Mouse (Mus musculus) C2C12 (cell line): ENCODE data around the gene Adcyap1r1. TPM values are rescaled to one million over a fixed set of nuclear protein-coding genes. Genes with fewer than 3 reads are reported as not detected.

Experiments used
- H3K27me3 ChIP-seq: one replicate; pipeline ENCODE4 v1.6.1; 2011; ENCODE audit not compliant: control insufficient read depth, insufficient read depth, insufficient read length
- H3K36me3 ChIP-seq: one replicate; pipeline ENCODE4 v1.6.1; 2011; ENCODE audit not compliant: control insufficient read depth, insufficient read depth
- H3K4me3 ChIP-seq: one replicate; pipeline ENCODE4 v1.5.1; 2011; ENCODE audit warnings: mild to moderate bottlenecking, control low read depth; ENCODE audit not compliant: poor library complexity, insufficient read depth, severe bottlenecking
- H3K79me2 ChIP-seq: one replicate; pipeline ENCODE4 v1.6.1; 2011; ENCODE audit not compliant: control insufficient read depth, insufficient read depth
- H3K79me3 ChIP-seq: one replicate; pipeline ENCODE4 v1.6.1; 2011; ENCODE audit warnings: low read depth, control low read depth
- H3ac ChIP-seq: one replicate; pipeline ENCODE3; 2011; ENCODE audit warnings: low read depth; ENCODE audit not compliant: control insufficient read depth, insufficient read length
- CEBPB ChIP-seq: IDR thresholded peaks from one replicate; pipeline ENCODE4 v1.6.1; 2011; ENCODE audit warnings: low read depth, mild to moderate bottlenecking, control low read depth, moderate library complexity
- CTCF ChIP-seq: IDR thresholded peaks from one replicate; pipeline ENCODE4 v1.5.1; 2011; ENCODE audit not compliant: control insufficient read depth, insufficient read depth, insufficient read length
- FOSL1 ChIP-seq: IDR thresholded peaks from one replicate; pipeline ENCODE4 v1.8.0; 2011; ENCODE audit warnings: mild to moderate bottlenecking, low read length; ENCODE audit not compliant: poor library complexity, insufficient read depth, severe bottlenecking
- MAX ChIP-seq: IDR thresholded peaks from one replicate; pipeline ENCODE4 v1.6.1; 2011; ENCODE audit warnings: mild to moderate bottlenecking, control low read depth
- MYOD1 ChIP-seq: IDR thresholded peaks from one replicate; pipeline ENCODE4 v1.6.1; 2011; ENCODE audit warnings: low read depth; ENCODE audit not compliant: control insufficient read depth, insufficient read length
- MYOG ChIP-seq: IDR thresholded peaks from one replicate; pipeline ENCODE4 v1.6.1; 2011; ENCODE audit not compliant: control insufficient read depth, insufficient read length; ENCODE audit errors: extremely low read depth
- USF1 ChIP-seq: IDR thresholded peaks from one replicate; pipeline ENCODE4 v1.6.1; 2011; ENCODE audit warnings: low read depth, mild to moderate bottlenecking, control low read depth, moderate library complexity
- polyA plus RNA-seq: library from polyadenylated mRNA; unstranded; fragments of >200 nt; fragmentation: generic; extraction: Trizol; gene quantifications from one replicate; pipeline ENCODE4 v1.2.1, GENCODE M21; 2012; ENCODE audit warnings: missing spikeins

Gene Adcyap1r1
- polyA plus RNA-seq, 1 experiment, result 0.01 TPM

DNA sequence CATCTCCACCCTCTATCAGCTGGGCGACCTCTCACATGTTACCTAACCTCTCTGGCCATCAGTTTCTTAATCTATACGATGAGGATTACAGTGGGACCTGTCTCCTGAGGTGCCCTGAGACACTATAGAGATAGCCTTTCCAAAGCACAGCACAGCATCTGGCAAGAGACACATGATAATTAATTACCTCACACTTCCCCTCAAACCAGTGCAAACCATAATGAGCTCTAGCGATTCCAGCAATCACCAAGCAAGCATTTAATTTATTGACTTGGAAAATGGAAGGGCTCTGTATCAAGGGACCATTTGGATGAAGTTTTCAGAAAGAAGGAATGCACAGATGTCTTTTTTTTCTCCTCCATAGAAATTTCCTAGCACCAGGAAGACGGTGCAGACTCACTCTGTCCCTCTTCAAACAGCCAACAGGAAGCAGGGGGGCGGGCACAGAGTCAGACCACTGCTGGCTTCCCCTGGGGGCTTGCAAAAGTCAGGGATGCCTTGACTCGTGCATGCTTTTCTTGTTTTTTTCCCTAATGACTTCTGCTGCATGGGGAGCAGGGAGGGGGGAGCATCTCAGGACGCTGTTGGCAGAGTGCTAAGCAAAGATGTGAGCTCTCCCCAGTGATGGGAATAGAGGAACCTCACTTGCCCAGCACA, 41.5 kb upstream of the Adcyap1r1 start:
- H3K79me2 ChIP-seq, result no peaks in the 10 kb centered on the region
- H3K36me3 ChIP-seq, result no peaks in the 10 kb centered on the region
- no peaks in the 10 kb centered on the region for H3K79me3 ChIP-seq
- H3ac ChIP-seq, result no peak overlapping the region
- no peaks in the 10 kb centered on the region for H3K27me3 ChIP-seq
- TF ChIP-seq CTCF (no peak), MYOG (no peak), FOSL1 (no peak), CEBPB (no peak), USF1 (no peak), MAX (no peak), MYOD1 (no peak)
- H3K4me3 ChIP-seq, result no peak overlapping the region

DNA sequence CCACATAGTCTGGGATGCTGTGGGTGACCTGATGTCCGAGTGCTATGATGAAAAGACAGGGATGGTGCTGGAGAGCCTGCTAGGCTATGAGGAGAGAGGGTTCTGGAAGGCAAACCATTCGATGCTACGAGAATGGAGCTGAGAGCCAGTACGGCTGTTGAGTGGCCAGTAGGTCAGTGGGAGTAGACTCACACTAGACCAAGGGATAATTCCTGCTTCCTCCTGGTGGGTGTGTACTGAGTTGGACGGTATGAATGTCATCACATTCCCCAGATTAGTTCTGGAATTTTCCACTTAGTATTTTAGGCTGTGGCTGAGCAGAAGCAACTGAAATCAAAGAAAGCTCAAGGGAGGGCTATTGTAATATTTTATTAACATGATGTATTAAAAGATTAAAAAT, 40.8 kb upstream of the Adcyap1r1 start:
- Histone ChIP-seq H3ac (no peak overlapping the region), H3K4me3 (no peak overlapping the region), H3K36me3 (no peaks in the 10 kb centered on the region), H3K27me3 (no peaks in the 10 kb centered on the region), H3K79me2 (no peaks in the 10 kb centered on the region), H3K79me3 (no peaks in the 10 kb centered on the region)
- TF ChIP-seq MAX, result no peak
- TF ChIP-seq CEBPB, result no peak
- no peak for TF ChIP-seq MYOG
- TF ChIP-seq FOSL1, result no peak
- no peak for TF ChIP-seq USF1
- no peak for TF ChIP-seq CTCF
- TF ChIP-seq MYOD1, result no peak

DNA sequence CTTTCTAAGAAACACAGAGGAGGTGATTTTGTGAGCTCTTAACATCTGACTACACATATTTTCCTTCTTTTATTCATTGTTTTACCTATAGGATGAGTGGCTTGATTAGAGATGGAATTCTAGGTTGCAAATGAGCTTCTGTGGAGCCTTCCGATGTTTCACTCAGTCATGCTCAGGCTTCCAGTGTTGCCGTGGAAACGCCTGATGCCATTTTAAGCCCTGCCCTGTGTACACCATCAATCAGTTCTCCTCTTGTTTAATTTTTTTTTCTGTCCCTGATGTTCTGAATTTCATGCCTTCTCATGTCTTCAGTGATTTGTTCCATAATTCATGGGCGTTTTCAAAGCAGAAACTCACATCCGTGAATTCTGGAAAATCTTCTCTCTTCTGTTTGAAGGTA, 35.6 kb upstream of the Adcyap1r1 start:
- no peak for TF ChIP-seq MAX
- no peak for TF ChIP-seq CTCF
- no peak for TF ChIP-seq MYOD1
- no peak for TF ChIP-seq USF1
- TF ChIP-seq CEBPB, result no peak
- TF ChIP-seq FOSL1, result no peak
- TF ChIP-seq MYOG, result no peak
- H3ac ChIP-seq, result no peak overlapping the region
- H3K79me2 ChIP-seq, result no peaks in the 10 kb centered on the region
- H3K79me3 ChIP-seq, result no peaks in the 10 kb centered on the region
- no peak overlapping the region for H3K4me3 ChIP-seq
- H3K36me3 ChIP-seq, result no peaks in the 10 kb centered on the region
- peaks cover 3% of the 10 kb centered on the region for H3K27me3 ChIP-seq

DNA sequence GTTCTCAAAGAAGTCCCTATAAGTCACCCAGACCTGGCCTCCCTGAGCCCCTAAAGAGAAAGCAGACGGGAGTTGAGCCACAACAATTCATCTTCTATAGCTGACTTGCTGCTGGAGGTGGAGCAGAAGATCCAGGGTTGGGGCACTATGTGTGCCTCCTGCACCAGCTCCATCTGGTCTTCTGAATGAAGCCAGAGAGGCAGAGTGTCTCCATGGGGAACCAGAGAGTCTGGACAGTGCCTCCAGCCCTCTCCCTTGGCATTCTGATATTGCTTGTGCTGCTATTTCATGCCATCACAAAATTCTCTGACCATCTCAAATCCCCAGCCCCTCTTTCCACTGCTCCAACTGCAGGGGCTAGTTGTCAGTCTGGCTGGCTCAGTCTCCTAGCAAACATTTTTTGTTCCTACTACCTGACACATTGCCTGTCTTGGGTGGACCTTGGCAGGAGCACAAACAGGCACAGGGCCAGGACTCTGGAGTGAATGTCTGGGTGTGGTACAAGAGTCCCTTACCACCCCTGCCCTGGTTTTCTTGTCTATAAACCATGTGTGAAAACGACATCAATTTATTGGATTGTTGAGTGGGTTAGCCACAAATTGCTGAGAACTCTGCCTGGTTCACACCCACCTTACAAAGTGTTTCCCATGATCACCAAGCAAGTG, 32.9 kb upstream of the Adcyap1r1 start:
- no peaks in the 10 kb centered on the region for H3K79me3 ChIP-seq
- TF ChIP-seq MYOG (no peak), FOSL1 (no peak), MYOD1 (no peak), USF1 (no peak), CEBPB (no peak), CTCF (no peak), MAX (no peak)
- no peaks in the 10 kb centered on the region for H3K36me3 ChIP-seq
- H3K27me3 ChIP-seq, result peaks cover 3% of the 10 kb centered on the region
- H3K79me2 ChIP-seq, result no peaks in the 10 kb centered on the region
- H3K4me3 ChIP-seq, result no peak overlapping the region
- H3ac ChIP-seq, result no peak overlapping the region

DNA sequence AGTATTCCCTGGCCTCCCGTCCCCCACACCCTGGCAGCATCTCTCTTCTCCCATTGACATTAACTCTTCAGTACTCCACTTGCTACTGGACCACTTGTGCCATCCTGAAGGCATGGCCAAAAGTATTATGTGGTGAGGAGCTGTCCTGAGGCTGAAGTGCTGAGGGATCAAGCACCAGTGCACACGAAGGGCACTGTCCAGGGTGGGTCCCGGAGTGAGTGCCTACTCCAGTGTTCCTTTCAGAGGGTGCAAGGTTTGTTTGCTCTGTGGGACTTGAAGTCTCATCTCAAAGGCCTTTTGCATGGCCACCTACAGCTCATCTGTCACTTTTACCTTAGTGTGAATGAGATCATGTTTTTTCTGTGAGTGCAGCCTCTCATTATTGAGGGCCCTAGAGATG, 31.4 kb upstream of the Adcyap1r1 start:
- Histone ChIP-seq H3K36me3 (no peaks in the 10 kb centered on the region), H3K79me2 (no peaks in the 10 kb centered on the region), H3ac (no peak overlapping the region), H3K27me3 (peaks cover 6% of the 10 kb centered on the region), H3K79me3 (no peaks in the 10 kb centered on the region), H3K4me3 (no peak overlapping the region)
- no peak for TF ChIP-seq FOSL1
- no peak for TF ChIP-seq MYOD1
- TF ChIP-seq MYOG, result no peak
- no peak for TF ChIP-seq MAX
- no peak for TF ChIP-seq CEBPB
- no peak for TF ChIP-seq CTCF
- no peak for TF ChIP-seq USF1

DNA sequence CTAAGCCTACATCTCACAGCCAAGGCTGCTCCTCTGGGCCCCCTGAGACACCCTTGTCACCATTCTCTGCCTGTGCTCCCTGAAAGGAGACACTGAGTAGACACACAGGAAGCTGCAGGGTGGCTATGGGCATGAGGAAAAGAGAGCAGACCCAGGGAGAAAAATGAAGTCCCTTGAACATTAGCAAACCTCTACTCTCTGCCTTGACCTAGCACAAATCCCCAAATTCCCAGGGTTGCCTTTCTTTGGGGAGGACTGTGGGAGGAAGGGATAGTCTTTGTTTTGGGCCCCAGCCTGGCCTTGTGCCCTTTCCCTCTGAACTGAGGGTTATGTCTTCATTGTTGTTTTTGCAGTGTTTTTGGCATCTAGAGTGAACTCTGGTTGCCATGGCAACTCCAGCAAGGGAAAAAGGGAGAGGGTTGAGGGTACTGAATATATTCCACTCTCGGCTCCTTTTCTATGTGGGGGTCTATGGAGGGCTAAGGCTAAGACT, 30.9 kb upstream of the Adcyap1r1 start:
- no peaks in the 10 kb centered on the region for H3K79me3 ChIP-seq
- peaks cover 6% of the 10 kb centered on the region for H3K27me3 ChIP-seq
- no peak for TF ChIP-seq FOSL1
- no peak for TF ChIP-seq MAX
- no peak for TF ChIP-seq CEBPB
- TF ChIP-seq USF1, result no peak
- no peak for TF ChIP-seq MYOG
- no peak for TF ChIP-seq CTCF
- TF ChIP-seq MYOD1, result no peak
- H3K4me3 ChIP-seq, result no peak overlapping the region
- no peaks in the 10 kb centered on the region for H3K36me3 ChIP-seq
- H3ac ChIP-seq, result no peak overlapping the region
- H3K79me2 ChIP-seq, result no peaks in the 10 kb centered on the region
